Mouse (Mus musculus) hindbrain, embryonic 12.5 days (tissue): ENCODE results near the gene Abcb8. TPM values are rescaled to one million over a fixed set of nuclear protein-coding genes. Genes with fewer than 3 reads are reported as not detected.

Experiments
- ATAC-seq: fragments of 200-750 bp; cut with Nextera tagmentation; 2 replicates; pipeline ENCODE4 v1.8.0; 2017; ENCODE audit warnings: moderate TSS enrichment; ENCODE audit not compliant: low FRiP score
- H3K27ac ChIP-seq: fragments of 300-500 bp; sonication (generic); 2 replicates; pipeline ENCODE4 v1.5.1; 2016; ENCODE audit warnings: mild to moderate bottlenecking
- H3K27me3 ChIP-seq: fragments of 300-500 bp; sonication (generic); 2 replicates; pipeline ENCODE4 v1.6.1; 2016; ENCODE audit warnings: mild to moderate bottlenecking
- H3K36me3 ChIP-seq: fragments of 300-500 bp; sonication (generic); 2 replicates; pipeline ENCODE4 v1.6.1; 2016; ENCODE audit warnings: mild to moderate bottlenecking
- H3K4me1 ChIP-seq: fragments of 300-500 bp; sonication (generic); 2 replicates; pipeline ENCODE4 v1.6.1; 2016
- H3K4me2 ChIP-seq: fragments of 300-500 bp; sonication (generic); replicated peaks from 2 replicates; pipeline ENCODE4 v1.6.1; 2016; ENCODE audit warnings: mild to moderate bottlenecking
- H3K4me3 ChIP-seq: fragments of 300-500 bp; sonication (generic); 2 replicates; pipeline ENCODE4 v1.5.1; 2016; ENCODE audit warnings: mild to moderate bottlenecking
- H3K9ac ChIP-seq: fragments of 300-500 bp; sonication (generic); 2 replicates; pipeline ENCODE4 v1.6.1; 2016; ENCODE audit warnings: mild to moderate bottlenecking, moderate library complexity
- H3K9me3 ChIP-seq: fragments of 300-500 bp; sonication (generic); replicated peaks from 2 replicates; pipeline ENCODE4 v1.6.1; 2016; ENCODE audit warnings: mild to moderate bottlenecking
- WGBS: fragments of 180-500 bp; shearing (Covaris S2); methylation state at CpG from one replicate; pipeline ENCODE4 v1.1.7; 2016; 5-methylcytosine and 5-hydroxymethylcytosine counted together
- polyA plus RNA-seq: library from polyadenylated mRNA; unstranded; fragments of >200 nt; fragmentation: Nextera tagmentation; extraction: Ambion mirVana; gene quantifications from 2 replicates; pipeline ENCODE4 v1.2.1, GENCODE M21; 2016

Gene Abcb8
- polyA plus RNA-seq, 1 experiment from 2014 or later, result 43.5 TPM

GRCm38 (mm10) chr5:24373807-24374206 is 19.7 kb upstream of the Abcb8 start:
- Histone ChIP-seq H3K9me3 (no peaks in the 10 kb centered on the region), H3K9ac (no peak overlapping the region), H3K27me3 (no peaks in the 10 kb centered on the region), H3K4me1 (no peaks in the 10 kb centered on the region), H3K36me3 (no peaks in the 10 kb centered on the region), H3K4me2 (no peak overlapping the region), H3K4me3 (no peak overlapping the region), H3K27ac (no peak overlapping the region)
- 83% methylated on average over 5 of the region's 5 CpGs for WGBS
- no peak for ATAC-seq

- no peak for ATAC-seq
- WGBS, result 48% methylated on average over 6 of the region's 6 CpGs
Measured at GRCm38 (mm10) chr5:24374216-24374615, 19.2 kb upstream of the Abcb8 start.

GRCm38 (mm10) chr5:24374666-24375328 is 18.7 kb upstream of the Abcb8 start:
- Histone ChIP-seq H3K4me3 (no peak overlapping the region), H3K36me3 (no peaks in the 10 kb centered on the region), H3K27ac (no peak overlapping the region), H3K9me3 (no peaks in the 10 kb centered on the region), H3K9ac (no peak overlapping the region), H3K4me1 (no peaks in the 10 kb centered on the region), H3K4me2 (no peak overlapping the region), H3K27me3 (no peaks in the 10 kb centered on the region)
- 87% methylated on average over 7 of the region's 7 CpGs for WGBS
- no peak for ATAC-seq

More at GRCm38 (mm10) chr5:24374216-24374615, 19.2 kb upstream of the Abcb8 start:
- no peaks in the 10 kb centered on the region for H3K27me3 ChIP-seq
- no peak overlapping the region for H3K4me3 ChIP-seq
- no peaks in the 10 kb centered on the region for H3K36me3 ChIP-seq
- no peaks in the 10 kb centered on the region for H3K9me3 ChIP-seq
- H3K4me1 ChIP-seq, result no peaks in the 10 kb centered on the region
- no peak overlapping the region for H3K27ac ChIP-seq
- H3K4me2 ChIP-seq, result no peak overlapping the region
- no peak overlapping the region for H3K9ac ChIP-seq

- H3K4me2 ChIP-seq, result no peak overlapping the region
- no peaks in the 10 kb centered on the region for H3K36me3 ChIP-seq
- H3K9ac ChIP-seq, result no peak overlapping the region
- H3K27me3 ChIP-seq, result no peaks in the 10 kb centered on the region
- 82% methylated on average over 2 of the region's 2 CpGs for WGBS
- H3K4me1 ChIP-seq, result peaks cover 7% of the 10 kb centered on the region; the same call in 1 of the 2 replicates
- no peak overlapping the region for H3K27ac ChIP-seq
- ATAC-seq, result no peak
- H3K9me3 ChIP-seq, result no peaks in the 10 kb centered on the region
- no peak overlapping the region for H3K4me3 ChIP-seq
Measured at GRCm38 (mm10) chr5:24378700-24379099, 14.8 kb upstream of the Abcb8 start.

GRCm38 (mm10) chr5:24379501-24379900 is 14.0 kb upstream of the Abcb8 start:
- no peak for ATAC-seq
- Histone ChIP-seq H3K4me2 (no peak overlapping the region), H3K36me3 (no peaks in the 10 kb centered on the region), H3K4me1 (peaks cover 11% of the 10 kb centered on the region), H3K9ac (no peak overlapping the region), H3K27me3 (peaks cover 1% of the 10 kb centered on the region; the same call in 1 of the 2 replicates), H3K27ac (no peak overlapping the region), H3K4me3 (no peak overlapping the region), H3K9me3 (no peaks in the 10 kb centered on the region)
- 69% methylated on average over 4 of the region's 4 CpGs for WGBS

GRCm38 (mm10) chr5:24380499-24380898 is 13.0 kb upstream of the Abcb8 start:
- H3K4me1 ChIP-seq, result peaks cover 11% of the 10 kb centered on the region
- no peak overlapping the region for H3K27ac ChIP-seq
- no peaks in the 10 kb centered on the region for H3K36me3 ChIP-seq
- H3K27me3 ChIP-seq, result peaks cover 9% of the 10 kb centered on the region
- H3K9me3 ChIP-seq, result no peaks in the 10 kb centered on the region
- no peak for ATAC-seq
- H3K4me2 ChIP-seq, result no peak overlapping the region
- 96% methylated on average over 4 of the region's 4 CpGs for WGBS
- no peak overlapping the region for H3K4me3 ChIP-seq
- H3K9ac ChIP-seq, result no peak overlapping the region

GRCm38 (mm10) chr5:24381486-24381885 is 12.0 kb upstream of the Abcb8 start:
- Histone ChIP-seq H3K4me1 (peaks cover 11% of the 10 kb centered on the region), H3K27me3 (peaks cover 19% of the 10 kb centered on the region), H3K4me2 (no peak overlapping the region), H3K9ac (no peak overlapping the region), H3K4me3 (no peak overlapping the region), H3K27ac (no peak overlapping the region), H3K9me3 (no peaks in the 10 kb centered on the region), H3K36me3 (no peaks in the 10 kb centered on the region)
- WGBS, result 74% methylated on average over 6 of the region's 6 CpGs
- ATAC-seq, result no peak

GRCm38 (mm10) chr5:24381988-24382387 is 11.5 kb upstream of the Abcb8 start:
- peaks cover 24% of the 10 kb centered on the region for H3K27me3 ChIP-seq
- H3K36me3 ChIP-seq, result no peaks in the 10 kb centered on the region
- 56% methylated on average over 2 of the region's 2 CpGs for WGBS
- no peak overlapping the region for H3K4me2 ChIP-seq
- no peak overlapping the region for H3K27ac ChIP-seq
- no peaks in the 10 kb centered on the region for H3K9me3 ChIP-seq
- H3K9ac ChIP-seq, result no peak overlapping the region
- no peak overlapping the region for H3K4me3 ChIP-seq
- ATAC-seq, result no peak
- H3K4me1 ChIP-seq, result peaks cover 14% of the 10 kb centered on the region

- Histone ChIP-seq H3K9ac (peak overlapping the region; percentile 56), H3K4me3 (peak overlapping the region; percentile 43), H3K27me3 (peaks cover 37% of the 10 kb centered on the region), H3K9me3 (no peaks in the 10 kb centered on the region), H3K4me2 (peak overlapping the region; percentile 63), H3K4me1 (peaks cover 26% of the 10 kb centered on the region), H3K27ac (peak overlapping the region; percentile 1; the same call in 1 of the 2 replicates), H3K36me3 (no peaks in the 10 kb centered on the region)
- WGBS, result under 1% methylated on average over 34 of the region's 34 CpGs
- peak; percentile 85 for ATAC-seq
Measured at GRCm38 (mm10) chr5:24383026-24383859, 10.2 kb upstream of the Abcb8 start.

- Histone ChIP-seq H3K4me2 (no peak overlapping the region), H3K9me3 (no peaks in the 10 kb centered on the region), H3K4me1 (peaks cover 28% of the 10 kb centered on the region), H3K27me3 (peaks cover 47% of the 10 kb centered on the region), H3K27ac (no peak overlapping the region), H3K9ac (no peak overlapping the region), H3K36me3 (no peaks in the 10 kb centered on the region), H3K4me3 (no peak overlapping the region)
- 68% methylated on average over 6 of the region's 6 CpGs for WGBS
- no peak for ATAC-seq
Measured at GRCm38 (mm10) chr5:24384407-24384806, 9.1 kb upstream of the Abcb8 start.

GRCm38 (mm10) chr5:24385374-24385773 is 8.1 kb upstream of the Abcb8 start:
- Histone ChIP-seq H3K4me1 (peaks cover 28% of the 10 kb centered on the region), H3K9ac (no peak overlapping the region), H3K4me2 (no peak overlapping the region), H3K27ac (no peak overlapping the region), H3K9me3 (no peaks in the 10 kb centered on the region), H3K27me3 (peaks cover 54% of the 10 kb centered on the region), H3K36me3 (no peaks in the 10 kb centered on the region), H3K4me3 (no peak overlapping the region)
- ATAC-seq, result no peak
- 91% methylated on average over 5 of the region's 5 CpGs for WGBS

GRCm38 (mm10) chr5:24385887-24386550 is 7.4 kb upstream of the Abcb8 start:
- Histone ChIP-seq H3K9me3 (no peaks in the 10 kb centered on the region), H3K4me2 (no peak overlapping the region), H3K36me3 (no peaks in the 10 kb centered on the region), H3K27me3 (peaks cover 54% of the 10 kb centered on the region), H3K4me1 (peaks cover 28% of the 10 kb centered on the region), H3K4me3 (no peak overlapping the region), H3K27ac (no peak overlapping the region), H3K9ac (no peak overlapping the region)
- 87% methylated on average over 10 of the region's 10 CpGs for WGBS
- no peak for ATAC-seq
